Mouse (Mus musculus): Measurements from ENCODE around the gene Gnat2. TPM values are rescaled to one million over a fixed set of nuclear protein-coding genes. Genes with fewer than 3 reads are reported as not detected.

Gene Gnat2
- polyA plus RNA-seq, 1 experiment, result 0.40 TPM

DNA sequence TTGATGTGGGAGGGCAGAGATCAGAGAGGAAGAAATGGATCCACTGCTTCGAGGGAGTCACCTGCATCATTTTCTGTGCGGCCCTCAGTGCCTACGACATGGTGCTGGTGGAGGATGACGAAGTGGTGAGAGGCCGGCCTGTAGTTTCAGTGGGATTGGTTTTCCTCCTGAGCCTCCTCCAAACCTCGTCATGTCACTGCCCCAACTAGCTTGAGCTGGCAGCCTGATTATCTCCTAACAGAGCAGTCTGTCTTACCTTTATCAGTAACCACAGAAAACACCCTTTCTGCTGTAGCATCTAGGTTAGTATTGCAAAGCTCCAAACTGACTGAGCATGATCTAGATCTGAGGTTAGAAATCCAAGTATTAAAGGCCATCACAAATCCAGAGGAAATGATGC, 5.7 kb downstream of the Gnat2 start:
- H3K27me3 ChIP-seq (ENCODE audit: control insufficient read depth, insufficient read depth, low read length), result no peaks in the 10 kb centered on the region
- TF ChIP-seq CTCF (IDR thresholded peaks at IDR 0.05; ENCODE audit: control insufficient read depth, insufficient read depth, insufficient replicate concordance, low read depth, low read length) (no peak), POLR2A (IDR thresholded peaks at IDR 0.05; ENCODE audit: control insufficient read depth, low read depth, low read length) (no peak)
- H3K36me3 ChIP-seq (ENCODE audit: control insufficient read depth, insufficient read depth, low read length), result no peaks in the 10 kb centered on the region
- H3K4me3 ChIP-seq (ENCODE audit: control insufficient read depth, low read depth, low read length), result no peak overlapping the region
- H3K27ac ChIP-seq (ENCODE audit: control insufficient read depth, insufficient read depth, low read depth, low read length), result no peak overlapping the region
- no peaks in the 10 kb centered on the region for H3K4me1 ChIP-seq (ENCODE audit: control insufficient read depth, insufficient read depth, low read length)

DNA sequence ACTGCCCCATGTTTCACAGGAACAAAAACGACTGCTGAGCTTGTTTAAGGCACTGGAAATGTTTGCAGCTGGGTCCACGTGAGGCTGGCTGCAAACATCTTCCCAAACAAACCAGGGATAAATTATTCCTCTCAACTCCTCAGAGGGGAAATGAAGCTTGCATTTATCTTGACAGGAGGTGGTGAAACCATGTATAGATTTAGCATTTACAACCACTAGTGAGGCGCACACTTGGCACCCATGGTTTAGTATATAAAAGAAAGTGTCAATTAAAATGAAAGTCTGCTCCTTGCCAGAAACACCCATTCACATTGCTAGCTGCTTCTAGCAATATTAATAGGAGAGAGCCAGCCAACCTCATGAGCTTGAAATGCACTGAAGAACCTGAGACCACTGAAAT, 9.0 kb downstream of the Gnat2 start:
- Histone ChIP-seq H3K27ac (ENCODE audit: control insufficient read depth, insufficient read depth, low read depth, low read length) (no peak overlapping the region), H3K4me1 (ENCODE audit: control insufficient read depth, insufficient read depth, low read length) (no peaks in the 10 kb centered on the region), H3K36me3 (ENCODE audit: control insufficient read depth, insufficient read depth, low read length) (no peaks in the 10 kb centered on the region), H3K4me3 (ENCODE audit: control insufficient read depth, low read depth, low read length) (no peak overlapping the region), H3K27me3 (ENCODE audit: control insufficient read depth, insufficient read depth, low read length) (no peaks in the 10 kb centered on the region)
- TF ChIP-seq CTCF (IDR thresholded peaks at IDR 0.05; ENCODE audit: control insufficient read depth, insufficient read depth, insufficient replicate concordance, low read depth, low read length) (no peak), POLR2A (IDR thresholded peaks at IDR 0.05; ENCODE audit: control insufficient read depth, low read depth, low read length) (no peak)

DNA sequence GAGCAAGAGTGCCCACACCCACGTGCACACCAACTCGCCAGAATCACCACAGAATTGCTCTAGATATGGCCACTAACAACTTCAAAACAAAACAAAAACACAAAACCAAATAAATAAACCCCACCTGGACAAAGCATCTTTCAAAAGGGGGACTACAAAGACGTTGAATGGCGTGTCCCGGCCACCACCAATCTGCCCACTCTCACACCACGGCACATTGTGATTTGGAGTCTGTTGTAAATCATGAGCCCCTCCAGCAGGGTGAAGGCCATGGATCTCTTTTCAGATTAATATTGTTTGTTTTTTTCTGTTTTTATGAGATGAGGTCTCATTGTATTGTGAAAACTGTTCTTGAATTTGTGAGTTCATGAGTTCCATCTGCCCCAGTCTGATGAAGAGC, 9.5 kb downstream of the Gnat2 start:
- no peak overlapping the region for H3K27ac ChIP-seq (ENCODE audit: control insufficient read depth, insufficient read depth, low read depth, low read length)
- H3K27me3 ChIP-seq (ENCODE audit: control insufficient read depth, insufficient read depth, low read length), result no peaks in the 10 kb centered on the region
- no peaks in the 10 kb centered on the region for H3K4me1 ChIP-seq (ENCODE audit: control insufficient read depth, insufficient read depth, low read length)
- TF ChIP-seq POLR2A (IDR thresholded peaks at IDR 0.05; ENCODE audit: control insufficient read depth, low read depth, low read length) (no peak), CTCF (IDR thresholded peaks at IDR 0.05; ENCODE audit: control insufficient read depth, insufficient read depth, insufficient replicate concordance, low read depth, low read length) (no peak)
- no peaks in the 10 kb centered on the region for H3K36me3 ChIP-seq (ENCODE audit: control insufficient read depth, insufficient read depth, low read length)
- H3K4me3 ChIP-seq (ENCODE audit: control insufficient read depth, low read depth, low read length), result no peak overlapping the region

DNA sequence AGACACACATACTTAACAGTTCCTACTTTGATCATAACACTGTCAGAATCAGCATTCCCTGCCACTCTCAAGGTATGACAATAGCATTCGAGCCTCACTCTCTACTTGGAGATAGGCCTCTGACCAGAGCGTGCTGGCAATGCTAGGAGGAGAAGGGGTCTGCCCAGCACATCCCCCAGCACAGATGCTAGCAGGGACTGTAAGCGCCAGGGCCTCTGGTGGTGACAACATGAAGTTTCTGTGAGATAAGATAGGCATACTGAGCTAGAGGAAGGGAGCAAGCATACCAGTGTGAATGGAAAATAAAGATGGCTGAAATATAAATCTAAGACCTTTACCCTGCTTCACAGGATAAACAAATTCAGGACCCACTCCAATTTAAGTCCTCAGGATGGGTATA, 12.7 kb downstream of the Gnat2 start:
- no peak for TF ChIP-seq POLR2A (IDR thresholded peaks at IDR 0.05; ENCODE audit: control insufficient read depth, low read depth, low read length)
- TF ChIP-seq CTCF (IDR thresholded peaks at IDR 0.05; ENCODE audit: control insufficient read depth, insufficient read depth, insufficient replicate concordance, low read depth, low read length), result no peak
- Histone ChIP-seq H3K36me3 (ENCODE audit: control insufficient read depth, insufficient read depth, low read length) (peaks cover 3% of the 10 kb centered on the region; the same call in 1 of the 2 replicates), H3K27ac (ENCODE audit: control insufficient read depth, insufficient read depth, low read depth, low read length) (no peak overlapping the region), H3K4me1 (ENCODE audit: control insufficient read depth, insufficient read depth, low read length) (no peaks in the 10 kb centered on the region), H3K27me3 (ENCODE audit: control insufficient read depth, insufficient read depth, low read length) (no peaks in the 10 kb centered on the region), H3K4me3 (ENCODE audit: control insufficient read depth, low read depth, low read length) (no peak overlapping the region)

- Histone ChIP-seq H3K4me3 (ENCODE audit: control insufficient read depth, low read depth, low read length) (no peak overlapping the region), H3K36me3 (ENCODE audit: control insufficient read depth, insufficient read depth, low read length) (peaks cover 3% of the 10 kb centered on the region; the same call in 1 of the 2 replicates), H3K4me1 (ENCODE audit: control insufficient read depth, insufficient read depth, low read length) (no peaks in the 10 kb centered on the region), H3K27me3 (ENCODE audit: control insufficient read depth, insufficient read depth, low read length) (no peaks in the 10 kb centered on the region), H3K27ac (ENCODE audit: control insufficient read depth, insufficient read depth, low read depth, low read length) (no peak overlapping the region)
- TF ChIP-seq POLR2A (IDR thresholded peaks at IDR 0.05; ENCODE audit: control insufficient read depth, low read depth, low read length) (no peak), CTCF (IDR thresholded peaks at IDR 0.05; ENCODE audit: control insufficient read depth, insufficient read depth, insufficient replicate concordance, low read depth, low read length) (no peak)
These were observed 18.7 kb downstream of the Gnat2 start for GRCm38 (mm10) chr3:108111320-108111719.

- H3K27me3 ChIP-seq (ENCODE audit: control insufficient read depth, insufficient read depth, low read length), result no peaks in the 10 kb centered on the region
- H3K4me1 ChIP-seq (ENCODE audit: control insufficient read depth, insufficient read depth, low read length), result no peaks in the 10 kb centered on the region
- TF ChIP-seq CTCF (IDR thresholded peaks at IDR 0.05; ENCODE audit: control insufficient read depth, insufficient read depth, insufficient replicate concordance, low read depth, low read length) (no peak), POLR2A (IDR thresholded peaks at IDR 0.05; ENCODE audit: control insufficient read depth, low read depth, low read length) (no peak)
- H3K4me3 ChIP-seq (ENCODE audit: control insufficient read depth, low read depth, low read length), result no peak overlapping the region
- no peak overlapping the region for H3K27ac ChIP-seq (ENCODE audit: control insufficient read depth, insufficient read depth, low read depth, low read length)
- peaks cover 3% of the 10 kb centered on the region; the same call in 1 of the 2 replicates for H3K36me3 ChIP-seq (ENCODE audit: control insufficient read depth, insufficient read depth, low read length)
These were observed 19.7 kb downstream of the Gnat2 start for GRCm38 (mm10) chr3:108112246-108112645.

DNA sequence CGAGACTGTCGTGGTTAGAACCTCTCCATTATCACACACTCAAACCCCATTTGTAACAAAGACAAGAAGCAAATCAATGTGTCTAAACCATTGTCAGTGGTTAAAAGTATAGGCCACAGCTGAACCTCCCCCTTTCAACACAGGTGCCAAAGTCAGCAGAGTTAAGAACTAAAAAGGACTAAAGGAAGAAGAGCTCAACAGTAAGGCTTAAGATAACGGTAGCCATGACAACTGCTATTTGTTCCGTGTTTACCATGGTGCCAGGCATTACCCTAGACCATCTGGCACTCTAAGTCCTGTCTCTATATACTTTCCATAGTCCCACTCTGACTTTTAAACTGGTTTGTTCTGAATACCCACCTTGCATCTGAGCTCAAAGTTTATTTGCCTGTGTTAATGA, 20.1 kb downstream of the Gnat2 start:
- Histone ChIP-seq H3K27me3 (ENCODE audit: control insufficient read depth, insufficient read depth, low read length) (no peaks in the 10 kb centered on the region), H3K4me3 (ENCODE audit: control insufficient read depth, low read depth, low read length) (no peak overlapping the region), H3K36me3 (ENCODE audit: control insufficient read depth, insufficient read depth, low read length) (peaks cover 3% of the 10 kb centered on the region; the same call in 1 of the 2 replicates), H3K4me1 (ENCODE audit: control insufficient read depth, insufficient read depth, low read length) (no peaks in the 10 kb centered on the region), H3K27ac (ENCODE audit: control insufficient read depth, insufficient read depth, low read depth, low read length) (no peak overlapping the region)
- no peak for TF ChIP-seq CTCF (IDR thresholded peaks at IDR 0.05; ENCODE audit: control insufficient read depth, insufficient read depth, insufficient replicate concordance, low read depth, low read length)
- no peak for TF ChIP-seq POLR2A (IDR thresholded peaks at IDR 0.05; ENCODE audit: control insufficient read depth, low read depth, low read length)
